Comparison of ENCODE assay signal across 11 mouse cellular contexts in genomic region chr8:87640930-87641329, GRCm38 (mm10).
DNase-seq lines count a peak whose midpoint lies in the region; ATAC-seq and TF ChIP-seq lines count a peak whose summit lies in the region.
"Had no signal": no experiment of that assay in that cellular context is flagged by ENCODE, and none has a peak within 500 bp of the region (broad histone marks: within the 10 kb centered on the region; RNA-seq: fewer than 3 reads in every experiment).

No protein-coding gene starts in this region.

- no peak overlapping the region for H3K4me3 ChIP-seq in intestine, postnatal 0 days (ENCODE audit: low read depth, low read length)
- no peak overlapping the region for H3K4me3 ChIP-seq in intestine, embryonic 16.5 days (ENCODE audit: low read length)
- no peak overlapping the region for H3K4me3 ChIP-seq in stomach, postnatal 0 days (ENCODE audit: low read depth, low read length)
- H3K4me3 ChIP-seq: heart, embryonic 15.5 days; stomach, embryonic 15.5 days had no signal

- 47% methylated on average over 3 of the region's 3 CpGs for WGBS in intestine, postnatal 0 days
- WGBS in intestine, embryonic 16.5 days = 40% methylated on average over 3 of the region's 3 CpGs
- WGBS in stomach, postnatal 0 days = 53% methylated on average over 3 of the region's 3 CpGs

- ATAC-seq in intestine, postnatal 0 days = no peak
- no peak for ATAC-seq in intestine, embryonic 16.5 days
- ATAC-seq in stomach, postnatal 0 days (ENCODE audit: low FRiP score, low TSS enrichment) = no peak
- no peak for ATAC-seq in monocyte, adult 5-6 weeks (replicated peaks; ENCODE audit: insufficient number of reproducible peaks, low FRiP score, low TSS enrichment, poor library complexity, severe bottlenecking)

- H3K27me3 ChIP-seq in intestine, postnatal 0 days (replicated peaks; ENCODE audit: control insufficient read depth, insufficient read depth, low read length) = no peaks in the 10 kb centered on the region; the same call in 1 of the 2 replicates
- H3K27me3 ChIP-seq in intestine, embryonic 16.5 days (replicated peaks; ENCODE audit: control insufficient read depth, insufficient read depth, low read length) = no peaks in the 10 kb centered on the region
- no peaks in the 10 kb centered on the region for H3K27me3 ChIP-seq in stomach, postnatal 0 days (ENCODE audit: control insufficient read depth, insufficient read depth, low read length)
- H3K27me3 ChIP-seq: stomach, embryonic 15.5 days had no signal

- no peak overlapping the region for H3K9ac ChIP-seq in intestine, postnatal 0 days (ENCODE audit: low read depth, low read length)
- no peak overlapping the region for H3K9ac ChIP-seq in intestine, embryonic 16.5 days (ENCODE audit: low read depth, low read length)
- H3K9ac ChIP-seq in stomach, postnatal 0 days (ENCODE audit: low read length) = no peak overlapping the region
- H3K9ac ChIP-seq: heart, embryonic 15.5 days; stomach, embryonic 15.5 days had no signal

- TF ChIP-seq CTCF in intestine, postnatal 0 days (IDR thresholded peaks at IDR 0.05; ENCODE audit: low read depth) = peak; percentile 69
- peak; percentile 74 for TF ChIP-seq CTCF in stomach, postnatal 0 days (IDR thresholded peaks at IDR 0.05; ENCODE audit: low read depth)

- TF ChIP-seq EP300 in stomach, postnatal 0 days (optimal IDR thresholded peaks at IDR 0.05) = no peak

- no peaks in the 10 kb centered on the region for H3K9me3 ChIP-seq in intestine, postnatal 0 days (ENCODE audit: control insufficient read depth)
- H3K9me3 ChIP-seq in intestine, embryonic 16.5 days (ENCODE audit: control insufficient read depth, low read length) = no peaks in the 10 kb centered on the region
- no peaks in the 10 kb centered on the region for H3K9me3 ChIP-seq in stomach, postnatal 0 days (ENCODE audit: control insufficient read depth, low read length)
- H3K9me3 ChIP-seq: heart, embryonic 15.5 days; stomach, embryonic 15.5 days had no signal

- H3K4me1 ChIP-seq in intestine, postnatal 0 days (replicated peaks; ENCODE audit: control insufficient read depth, insufficient read depth, low read length) = no peaks in the 10 kb centered on the region
- 0 out of 2 replicates have a peak, but pooled peaks cover 4% of the 10 kb centered on the region for H3K4me1 ChIP-seq in intestine, embryonic 16.5 days (ENCODE audit: control insufficient read depth, insufficient read depth, low read length)
- H3K4me1 ChIP-seq in stomach, postnatal 0 days (replicated peaks; ENCODE audit: control insufficient read depth, insufficient read depth) = no peaks in the 10 kb centered on the region
- H3K4me1 ChIP-seq: heart, embryonic 15.5 days had no signal

- no peak overlapping the region for H3K27ac ChIP-seq in intestine, postnatal 0 days (ENCODE audit: low read depth, low read length)
- no peak overlapping the region for H3K27ac ChIP-seq in intestine, embryonic 16.5 days (ENCODE audit: low read length)
- H3K27ac ChIP-seq in stomach, postnatal 0 days (replicated peaks) = no peak overlapping the region
- H3K27ac ChIP-seq: heart, embryonic 15.5 days; stomach, embryonic 15.5 days had no signal

- H3K4me2 ChIP-seq in intestine, postnatal 0 days (replicated peaks; ENCODE audit: low read depth) = no peak overlapping the region
- H3K4me2 ChIP-seq in intestine, embryonic 16.5 days (ENCODE audit: low read depth, low read length) = no peak overlapping the region
- no peak overlapping the region for H3K4me2 ChIP-seq in stomach, postnatal 0 days (replicated peaks; ENCODE audit: low read depth)
- H3K4me2 ChIP-seq: heart, embryonic 15.5 days; midbrain, embryonic 11.5 days; stomach, embryonic 15.5 days had no signal

- no peaks in the 10 kb centered on the region for H3K36me3 ChIP-seq in intestine, postnatal 0 days (ENCODE audit: control insufficient read depth, insufficient read depth)
- H3K36me3 ChIP-seq in intestine, embryonic 16.5 days (ENCODE audit: control insufficient read depth, insufficient read depth, low read length) = no peaks in the 10 kb centered on the region
- no peaks in the 10 kb centered on the region for H3K36me3 ChIP-seq in stomach, postnatal 0 days (ENCODE audit: control insufficient read depth, insufficient read depth, low read length)
- H3K36me3 ChIP-seq: heart, embryonic 15.5 days; stomach, embryonic 15.5 days had no signal

- peak; percentile 28 for DNase-seq in thymus, postnatal 4 days
- no peak for DNase-seq in thymus, adult 18-20 months
- peak; percentile 48 to 65 for DNase-seq in cerebellum, postnatal 36 days
- DNase-seq in stomach, postnatal 0 days (ENCODE audit: low spot score) = no peak
- no peak for DNase-seq in c-Kit-positive CD71-positive TER-119-positive erythroid progenitor cells, embryonic 14.5 days (ENCODE audit: low spot score)

Comparison
In these comparisons a context has a peak if more than half of its experiments do, and no peak if none do; other contexts are left out.
1. DNase-seq: peak in thymus, postnatal 4 days (single experiment) and cerebellum, postnatal 36 days (2 of 2); none in thymus, adult 18-20 months (0 of 2), stomach, postnatal 0 days (single experiment) and c-Kit-positive CD71-positive TER-119-positive erythroid progenitor cells, embryonic 14.5 days (single experiment).